Mouse (Mus musculus) myocyte (in vitro differentiated cells): ENCODE data around the gene Ndufaf2. TPM values are rescaled to one million over a fixed set of nuclear protein-coding genes. Genes with fewer than 3 reads are reported as not detected.

Experiments used
- H3K27me3 ChIP-seq: one replicate; pipeline ENCODE4 v1.6.1; 2011; ENCODE audit not compliant: control insufficient read depth, insufficient read depth, insufficient read length
- H3K36me3 ChIP-seq: one replicate; pipeline ENCODE4 v1.6.1; 2011; ENCODE audit not compliant: control insufficient read depth, insufficient read depth
- H3K4me2 ChIP-seq: one replicate; pipeline ENCODE4 v1.6.1; 2011; ENCODE audit warnings: low read depth, control low read depth
- H3K4me3 ChIP-seq: one replicate; pipeline ENCODE4 v1.5.1; 2011; ENCODE audit warnings: mild to moderate bottlenecking, control low read depth, moderate library complexity
- H3K79me2 ChIP-seq: one replicate; pipeline ENCODE4 v1.6.1; 2011; ENCODE audit not compliant: control insufficient read depth, insufficient read depth
- H3ac ChIP-seq: one replicate; pipeline ENCODE4 v1.6.1; 2011; ENCODE audit not compliant: control insufficient read depth, insufficient read length
- CEBPB ChIP-seq: IDR thresholded peaks from 2 replicates; pipeline ENCODE4 v1.6.1; 2011; ENCODE audit warnings: mild to moderate bottlenecking, moderate library complexity; ENCODE audit not compliant: poor library complexity, insufficient read depth, severe bottlenecking
- E2F4 ChIP-seq: IDR thresholded peaks from one replicate; pipeline ENCODE4 v1.6.1; 2011; ENCODE audit warnings: mild to moderate bottlenecking, control low read depth, moderate library complexity; ENCODE audit not compliant: insufficient read depth
- MAX ChIP-seq: IDR thresholded peaks from one replicate; pipeline ENCODE4 v1.6.1; 2011; ENCODE audit warnings: low read depth, mild to moderate bottlenecking, control low read depth
- MYOD1 ChIP-seq, 3 experiments: IDR thresholded peaks; one replicate each; pipeline ENCODE4 v1.6.1; 2011; ENCODE audit warnings: control low read depth in 2 of 3, low read depth in 2 of 3, mild to moderate bottlenecking in 2 of 3, moderate library complexity in 1 of 3; ENCODE audit not compliant: insufficient read length in 2 of 3, control insufficient read depth in 1 of 3
- MYOG ChIP-seq, 3 experiments: IDR thresholded peaks; one replicate each; pipeline ENCODE4 v1.6.1; 2011; ENCODE audit warnings: control low read depth in 2 of 3, low read depth in 2 of 3, mild to moderate bottlenecking in 2 of 3; ENCODE audit not compliant: insufficient read length in 2 of 3, control insufficient read depth in 1 of 3, insufficient read depth in 1 of 3
- POLR2A ChIP-seq: IDR thresholded peaks from one replicate; pipeline ENCODE4 v1.6.1; 2011; ENCODE audit warnings: low read depth, mild to moderate bottlenecking, control low read depth, moderate library complexity; ENCODE audit not compliant: insufficient read length
- POLR2AphosphoS2 ChIP-seq: IDR thresholded peaks from one replicate; pipeline ENCODE4 v1.6.1; 2011; ENCODE audit warnings: low read depth, control low read depth; ENCODE audit not compliant: insufficient read length
- REST ChIP-seq: IDR thresholded peaks from one replicate; pipeline ENCODE4 v1.6.1; 2011; ENCODE audit warnings: mild to moderate bottlenecking, control low read depth, moderate library complexity; ENCODE audit not compliant: insufficient read depth, insufficient read length
- SRF ChIP-seq: IDR thresholded peaks from one replicate; pipeline ENCODE4 v1.6.1; 2011; ENCODE audit warnings: low read depth; ENCODE audit not compliant: control insufficient read depth, insufficient read length
- TCF12 ChIP-seq: IDR thresholded peaks from one replicate; pipeline ENCODE4 v1.6.1; 2011; ENCODE audit warnings: mild to moderate bottlenecking, control low read depth; ENCODE audit not compliant: poor library complexity, insufficient read depth, severe bottlenecking
- TCF3 ChIP-seq: IDR thresholded peaks from one replicate; pipeline ENCODE4 v1.6.1; 2011; ENCODE audit warnings: low read depth, control low read depth; ENCODE audit not compliant: insufficient read length
- USF1 ChIP-seq: IDR thresholded peaks from one replicate; pipeline ENCODE4 v1.6.1; 2011; ENCODE audit warnings: low read depth, mild to moderate bottlenecking, control low read depth, moderate library complexity
- polyA plus RNA-seq: library from polyadenylated mRNA; unstranded; fragments of >200 nt; fragmentation: generic; extraction: Trizol; gene quantifications from one replicate; pipeline ENCODE4 v1.2.1, GENCODE M21; 2012; ENCODE audit warnings: missing spikeins

The Ndufaf2 gene
- polyA plus RNA-seq, 1 experiment = 25.4 TPM

DNA sequence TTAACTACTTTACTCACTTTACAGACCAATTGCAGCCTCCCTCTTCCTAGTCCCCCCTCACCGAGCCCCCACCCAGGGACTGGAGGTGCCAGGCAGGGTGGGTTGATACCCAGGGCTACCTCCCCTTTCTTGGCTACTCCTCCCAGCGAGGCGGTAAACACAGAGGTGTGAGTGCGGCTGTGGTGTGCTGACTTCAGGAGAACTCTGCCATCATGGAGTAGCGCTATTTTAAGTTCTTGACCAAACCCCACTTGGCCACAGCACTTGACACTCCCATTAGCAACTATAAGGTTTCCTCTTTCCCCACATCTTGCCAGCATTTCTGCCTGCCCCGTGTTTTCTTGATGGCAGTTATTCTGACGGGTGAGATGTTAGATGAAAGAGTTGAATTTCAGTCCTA lies 62.0 kb downstream of the Ndufaf2 start:
- Histone ChIP-seq H3K79me2 (no peaks in the 10 kb centered on the region), H3K36me3 (no peaks in the 10 kb centered on the region), H3K4me3 (no peak overlapping the region), H3K4me2 (no peak overlapping the region), H3K27me3 (no peaks in the 10 kb centered on the region), H3ac (no peak overlapping the region)
- TF ChIP-seq MAX (no peak), CEBPB (no peak), MYOD1 (IDR thresholded peaks at IDR 0.05; ENCODE audit: control insufficient read depth in 1 of 3, insufficient read length in 2 of 3, low read depth in 2 of 3) (no peak)

DNA sequence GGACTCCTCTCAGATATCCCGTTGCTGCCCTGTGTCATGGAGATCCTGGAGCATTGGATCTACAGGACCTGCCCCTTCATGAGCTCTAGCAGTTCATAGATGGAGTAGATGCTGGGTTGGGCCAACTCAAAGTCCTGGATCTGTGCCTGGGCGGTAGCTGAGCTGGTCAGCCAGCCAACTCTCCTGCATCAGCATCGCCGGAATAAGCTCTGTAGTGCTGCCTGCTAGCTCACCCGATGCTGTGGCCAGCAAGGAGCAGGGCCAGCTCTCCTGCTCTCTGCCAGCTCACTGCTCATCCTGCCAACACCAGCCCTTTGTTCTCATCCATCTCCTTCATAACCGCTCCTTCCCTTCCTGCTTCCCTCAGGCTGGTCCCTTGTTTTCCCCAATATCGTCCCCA lies 62.8 kb downstream of the Ndufaf2 start:
- Histone ChIP-seq H3K79me2 (no peaks in the 10 kb centered on the region), H3K4me2 (no peak overlapping the region), H3ac (no peak overlapping the region), H3K4me3 (no peak overlapping the region), H3K36me3 (no peaks in the 10 kb centered on the region), H3K27me3 (no peaks in the 10 kb centered on the region)
- no peak for TF ChIP-seq SRF
- TF ChIP-seq REST = no peak
- no peak for TF ChIP-seq USF1
- no peak for TF ChIP-seq E2F4
- no peak for TF ChIP-seq MYOG (IDR thresholded peaks at IDR 0.05; ENCODE audit: control insufficient read depth in 1 of 3, insufficient read depth in 1 of 3, insufficient read length in 2 of 3, low read depth in 2 of 3)
- TF ChIP-seq MYOD1 (IDR thresholded peaks at IDR 0.05; ENCODE audit: control insufficient read depth in 1 of 3, insufficient read length in 2 of 3, low read depth in 2 of 3) = no peak
- no peak for TF ChIP-seq MAX
- TF ChIP-seq POLR2A = no peak
- TF ChIP-seq TCF3 = no peak
- TF ChIP-seq CEBPB = no peak
- TF ChIP-seq POLR2AphosphoS2 = no peak
- no peak for TF ChIP-seq TCF12

GRCm38 (mm10) chr13:108094681-108095080 lies 63.7 kb downstream of the Ndufaf2 start:
- Histone ChIP-seq H3K4me3 (no peak overlapping the region), H3K79me2 (no peaks in the 10 kb centered on the region), H3K27me3 (no peaks in the 10 kb centered on the region), H3K4me2 (no peak overlapping the region), H3K36me3 (no peaks in the 10 kb centered on the region), H3ac (no peak overlapping the region)
- TF ChIP-seq USF1 (no peak), TCF12 (no peak), MYOD1 (IDR thresholded peaks at IDR 0.05; ENCODE audit: control insufficient read depth in 1 of 3, insufficient read length in 2 of 3, low read depth in 2 of 3) (no peak), REST (no peak), MAX (no peak), CEBPB (no peak), POLR2A (no peak), E2F4 (no peak)

- no peaks in the 10 kb centered on the region for H3K36me3 ChIP-seq
- H3K4me3 ChIP-seq = no peak overlapping the region
- no peak overlapping the region for H3K4me2 ChIP-seq
- TF ChIP-seq POLR2AphosphoS2 = no peak
- no peak for TF ChIP-seq SRF
- no peak for TF ChIP-seq POLR2A
- TF ChIP-seq E2F4 = no peak
- no peak for TF ChIP-seq MYOD1 (IDR thresholded peaks at IDR 0.05; ENCODE audit: control insufficient read depth in 1 of 3, insufficient read length in 2 of 3, low read depth in 2 of 3)
- TF ChIP-seq MYOG (IDR thresholded peaks at IDR 0.05; ENCODE audit: control insufficient read depth in 1 of 3, insufficient read depth in 1 of 3, insufficient read length in 2 of 3, low read depth in 2 of 3) = no peak
- TF ChIP-seq MAX = no peak
- TF ChIP-seq CEBPB = no peak
- no peak for TF ChIP-seq TCF12
- no peak for TF ChIP-seq TCF3
- TF ChIP-seq USF1 = no peak
- TF ChIP-seq REST = no peak
- no peaks in the 10 kb centered on the region for H3K79me2 ChIP-seq
- H3ac ChIP-seq = no peak overlapping the region
- H3K27me3 ChIP-seq = no peaks in the 10 kb centered on the region
These were observed 66.1 kb downstream of the Ndufaf2 start for GRCm38 (mm10) chr13:108092290-108092689.

DNA sequence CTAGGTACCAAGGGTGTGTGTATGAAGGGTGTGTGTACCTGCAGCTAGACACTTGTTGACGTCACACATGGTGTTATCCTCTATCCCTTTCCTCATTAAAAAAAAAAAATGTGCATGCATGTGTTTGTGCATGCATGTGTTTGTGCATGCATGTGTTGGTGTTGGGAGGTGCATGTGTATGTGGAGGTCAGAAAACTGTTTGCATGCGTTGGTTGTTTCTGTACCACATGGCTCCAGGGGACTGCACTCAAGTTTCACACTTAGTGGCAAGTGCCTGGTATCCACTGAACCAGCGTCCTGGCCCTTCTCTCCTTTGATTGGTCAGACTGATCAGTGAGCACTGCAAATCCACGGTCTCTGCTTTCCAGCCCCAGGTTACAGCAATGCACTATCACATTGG lies 71.7 kb downstream of the Ndufaf2 start:
- H3K36me3 ChIP-seq = no peaks in the 10 kb centered on the region

DNA sequence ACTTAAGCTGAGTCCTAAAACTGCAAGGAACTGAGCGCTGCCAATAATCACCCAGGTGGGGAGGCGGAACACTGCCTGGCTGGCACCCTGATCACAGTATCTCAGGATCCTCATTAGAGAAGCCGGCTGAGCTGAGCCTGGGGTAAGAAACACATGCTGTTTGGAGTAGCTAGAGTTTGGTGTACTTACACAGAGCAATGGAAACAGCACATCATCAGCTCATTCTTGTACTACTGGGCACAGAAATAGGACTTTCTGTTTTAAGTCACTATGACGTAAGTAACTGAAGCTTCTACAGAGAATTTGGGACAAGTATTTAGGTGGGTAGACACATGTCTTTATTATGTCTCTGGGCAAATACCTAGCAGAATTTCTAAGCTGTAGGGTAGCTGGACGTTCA lies 72.4 kb downstream of the Ndufaf2 start:
- H3K4me3 ChIP-seq = no peak overlapping the region
- H3K27me3 ChIP-seq = no peaks in the 10 kb centered on the region
- no peak for TF ChIP-seq TCF3
- TF ChIP-seq E2F4 = no peak
- no peak for TF ChIP-seq MYOD1 (IDR thresholded peaks at IDR 0.05; ENCODE audit: control insufficient read depth in 1 of 3, insufficient read length in 2 of 3, low read depth in 2 of 3)
- TF ChIP-seq POLR2A = no peak
- TF ChIP-seq MYOG (IDR thresholded peaks at IDR 0.05; ENCODE audit: control insufficient read depth in 1 of 3, insufficient read depth in 1 of 3, insufficient read length in 2 of 3, low read depth in 2 of 3) = no peak
- no peak for TF ChIP-seq TCF12
- no peak for TF ChIP-seq POLR2AphosphoS2
- TF ChIP-seq MAX = no peak
- no peaks in the 10 kb centered on the region for H3K79me2 ChIP-seq
- no peaks in the 10 kb centered on the region for H3K36me3 ChIP-seq
- no peak overlapping the region for H3ac ChIP-seq
- no peak overlapping the region for H3K4me2 ChIP-seq

More for the DNA sequence above, 71.7 kb downstream of the Ndufaf2 start:
- Histone ChIP-seq H3K4me2 (no peak overlapping the region), H3ac (no peak overlapping the region), H3K79me2 (no peaks in the 10 kb centered on the region), H3K4me3 (no peak overlapping the region), H3K27me3 (no peaks in the 10 kb centered on the region)
- no peak for TF ChIP-seq SRF
